Mouse (Mus musculus) intestine, postnatal 0 days (tissue): Measurements from ENCODE around the gene Gm10037. TPM values are rescaled to one million over a fixed set of nuclear protein-coding genes. Genes with fewer than 3 reads are reported as not detected.
A peak's percentile ranks its signal among the peaks of the same experiment; 100 is the strongest.
"Not testable (repeated sequence)": the region's sequence is repeated elsewhere in the genome, so short reads cannot be mapped to it uniquely, and the experiment has no call there.

Source experiments
- ATAC-seq: fragments of 200-750 bp; cut with Nextera tagmentation; 2 replicates; pipeline ENCODE4 v1.8.0; 2017; ENCODE audit warnings: mild to moderate bottlenecking, moderate TSS enrichment, moderate library complexity
- H3K27ac ChIP-seq: fragments of 300-500 bp; sonication (generic); 2 replicates; pipeline ENCODE4 v1.5.1; 2014; ENCODE audit warnings: mild to moderate bottlenecking, low read depth, low read length, moderate library complexity
- H3K27me3 ChIP-seq: fragments of 300-500 bp; sonication (generic); replicated peaks from 2 replicates; pipeline ENCODE4 v1.6.1; 2014; ENCODE audit warnings: low read length, mixed read lengths; ENCODE audit not compliant: control insufficient read depth, insufficient read depth
- H3K36me3 ChIP-seq: fragments of 300-500 bp; sonication (generic); 2 replicates; pipeline ENCODE4 v1.6.1; 2014; ENCODE audit warnings: mild to moderate bottlenecking, moderate library complexity; ENCODE audit not compliant: control insufficient read depth, insufficient read depth
- H3K4me1 ChIP-seq: fragments of 300-500 bp; sonication (generic); replicated peaks from 2 replicates; pipeline ENCODE4 v1.6.1; 2014; ENCODE audit warnings: antibody characterized with exemption, low read length, mixed read lengths; ENCODE audit not compliant: control insufficient read depth, insufficient read depth
- H3K4me2 ChIP-seq: fragments of 300-500 bp; sonication (generic); replicated peaks from 2 replicates; pipeline ENCODE4 v1.6.1; 2014; ENCODE audit warnings: low read depth, mild to moderate bottlenecking, moderate library complexity
- H3K4me3 ChIP-seq: fragments of 300-500 bp; sonication (generic); 2 replicates; pipeline ENCODE4 v1.5.1; 2014; ENCODE audit warnings: low read depth, low read length
- H3K9ac ChIP-seq: fragments of 300-500 bp; sonication (generic); 2 replicates; pipeline ENCODE4 v1.6.1; 2014; ENCODE audit warnings: mild to moderate bottlenecking, low read depth, low read length
- H3K9me3 ChIP-seq: fragments of 300-500 bp; sonication (generic); 2 replicates; pipeline ENCODE4 v1.6.1; 2016; ENCODE audit warnings: mixed run types; ENCODE audit not compliant: control insufficient read depth
- CTCF ChIP-seq: sonication (generic); IDR thresholded peaks from 2 replicates; pipeline ENCODE4 v1.5.1; 2016; ENCODE audit warnings: low read depth, mild to moderate bottlenecking, control low read depth, antibody characterized with exemption, moderate library complexity
- WGBS: fragments of 180-500 bp; shearing (Covaris S2); extraction: QIAGEN DNeasy Blood & Tissue Kit; methylation state at CpG from one replicate; pipeline ENCODE4 v1.1.7; 2014; 5-methylcytosine and 5-hydroxymethylcytosine counted together
- polyA plus RNA-seq: library from polyadenylated mRNA; unstranded; fragments of >200 nt; fragmentation: Nextera tagmentation; extraction: Ambion mirVana; gene quantifications from 2 replicates; pipeline ENCODE4 v1.2.1, GENCODE M21; 2015

The Gm10037 gene
- polyA plus RNA-seq, 1 experiment from 2014 or later: 0.47 TPM

- H3K27ac ChIP-seq: no peak overlapping the region
- TF ChIP-seq CTCF: peak; percentile 48
- H3K4me1 ChIP-seq: no peaks in the 10 kb centered on the region
- no peaks in the 10 kb centered on the region for H3K27me3 ChIP-seq
- H3K9ac ChIP-seq: no peak overlapping the region
- no peaks in the 10 kb centered on the region for H3K9me3 ChIP-seq
- ATAC-seq: no peak
- WGBS: 17% methylated on average over 3 of the region's 3 CpGs
- no peak overlapping the region for H3K4me3 ChIP-seq
- no peaks in the 10 kb centered on the region for H3K36me3 ChIP-seq
- H3K4me2 ChIP-seq: no peak overlapping the region
Measured at GRCm38 (mm10) chr13:67867899-67868298, 37.0 kb downstream of the Gm10037 start.

GRCm38 (mm10) chr13:67876049-67876698, 45.3 kb downstream of the Gm10037 start:
- not testable (repeated sequence) for H3K27ac ChIP-seq, H3K4me3 ChIP-seq, H3K4me2 ChIP-seq

GRCm38 (mm10) chr13:67876699-67877254, 45.9 kb downstream of the Gm10037 start:
- Histone ChIP-seq H3K9me3 (no peaks in the 10 kb centered on the region), H3K27ac (no peak overlapping the region), H3K4me2 (no peak overlapping the region), H3K9ac (no peak overlapping the region), H3K36me3 (no peaks in the 10 kb centered on the region), H3K4me3 (no peak overlapping the region), H3K27me3 (no peaks in the 10 kb centered on the region), H3K4me1 (no peaks in the 10 kb centered on the region)
- ATAC-seq: no peak
- WGBS: 64% methylated on average over 6 of the region's 7 CpGs
- TF ChIP-seq CTCF: no peak

More at GRCm38 (mm10) chr13:67876049-67876698, 45.3 kb downstream of the Gm10037 start:
- H3K9ac ChIP-seq, H3K4me1 ChIP-seq, H3K9me3 ChIP-seq, ATAC-seq, H3K27me3 ChIP-seq, H3K36me3 ChIP-seq: not testable (repeated sequence)
- WGBS: 37% methylated on average over 6 of the region's 12 CpGs

- Histone ChIP-seq H3K4me3 (no peak overlapping the region), H3K4me2 (no peak overlapping the region), H3K9ac (no peak overlapping the region), H3K36me3 (no peaks in the 10 kb centered on the region), H3K27ac (no peak overlapping the region), H3K4me1 (no peaks in the 10 kb centered on the region), H3K27me3 (no peaks in the 10 kb centered on the region), H3K9me3 (no peaks in the 10 kb centered on the region)
- no peak for TF ChIP-seq CTCF
- 92% methylated on average over 8 of the region's 8 CpGs for WGBS
- no peak for ATAC-seq
Measured at GRCm38 (mm10) chr13:67883966-67884365, 53.1 kb downstream of the Gm10037 start.

Other genes with a start within 250 kb of the Gm10037 start
- gene Zfp729b, start 221.4 kb upstream of the Gm10037 start, polyA plus RNA-seq: 1.9 and 2.3 TPM in 2 replicates
- not detected in 2 replicates for gene Gm49345, start 193.3 kb upstream of the Gm10037 start, polyA plus RNA-seq
- 1.8 and 1.9 TPM in 2 replicates for gene Zfp729a, start 193.3 kb upstream of the Gm10037 start, polyA plus RNA-seq
- gene Zfp738, start 144.0 kb upstream of the Gm10037 start, polyA plus RNA-seq: 3.9 and 4.6 TPM in 2 replicates
- 1.9 TPM in 2 replicates for gene Zfp65, start 101.9 kb upstream of the Gm10037 start, polyA plus RNA-seq
- gene Zfp85, start 75.9 kb upstream of the Gm10037 start, polyA plus RNA-seq: 1.8 and 1.9 TPM in 2 replicates
- gene Zfp493, start 51.4 kb upstream of the Gm10037 start, polyA plus RNA-seq: 0.50 and 0.70 TPM in 2 replicates
- 2.3 and 2.8 TPM in 2 replicates for gene Zfp273, start 17.4 kb upstream of the Gm10037 start, polyA plus RNA-seq
- gene BC048507, start 32.2 kb downstream of the Gm10037 start, polyA plus RNA-seq: not detected in 2 replicates